Mouse (Mus musculus): ENCODE measurements around the gene Os9. TPM values are rescaled to one million over a fixed set of nuclear protein-coding genes. Genes with fewer than 3 reads are reported as not detected.
A peak's percentile ranks its signal among the peaks of the same experiment; 100 is the strongest.

Gene Os9
- total RNA-seq, 2 experiments from 2014 or later = 36.7 to 37.8 TPM

DNA sequence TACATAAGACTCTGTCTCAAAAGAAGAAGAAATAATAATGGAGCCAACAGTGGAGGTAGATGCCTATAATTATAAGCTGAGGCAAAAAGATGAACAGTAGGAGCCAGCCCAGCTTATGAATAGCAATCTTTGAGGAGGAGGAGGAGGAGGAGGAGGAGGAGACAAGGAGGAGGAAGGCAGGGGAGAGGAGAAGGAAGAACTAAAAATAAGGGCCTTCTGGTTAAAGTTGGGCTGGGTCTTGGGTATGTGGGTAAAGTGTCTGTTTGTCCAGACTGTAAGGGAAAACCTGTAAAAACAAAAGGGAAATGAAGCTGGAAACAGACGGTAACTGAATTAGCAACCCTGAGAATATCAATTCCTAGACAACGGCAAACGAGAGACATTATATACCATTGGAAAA, 1.1 kb upstream of the Os9 start:
- DNase-seq = no peak
- intact Hi-C loops (cut with DNase I) = loop anchor here (5.0 kb wide), 2 partner anchors 45 to 105 kb away; partner anchors contain the start of gene B4galnt1

DNA sequence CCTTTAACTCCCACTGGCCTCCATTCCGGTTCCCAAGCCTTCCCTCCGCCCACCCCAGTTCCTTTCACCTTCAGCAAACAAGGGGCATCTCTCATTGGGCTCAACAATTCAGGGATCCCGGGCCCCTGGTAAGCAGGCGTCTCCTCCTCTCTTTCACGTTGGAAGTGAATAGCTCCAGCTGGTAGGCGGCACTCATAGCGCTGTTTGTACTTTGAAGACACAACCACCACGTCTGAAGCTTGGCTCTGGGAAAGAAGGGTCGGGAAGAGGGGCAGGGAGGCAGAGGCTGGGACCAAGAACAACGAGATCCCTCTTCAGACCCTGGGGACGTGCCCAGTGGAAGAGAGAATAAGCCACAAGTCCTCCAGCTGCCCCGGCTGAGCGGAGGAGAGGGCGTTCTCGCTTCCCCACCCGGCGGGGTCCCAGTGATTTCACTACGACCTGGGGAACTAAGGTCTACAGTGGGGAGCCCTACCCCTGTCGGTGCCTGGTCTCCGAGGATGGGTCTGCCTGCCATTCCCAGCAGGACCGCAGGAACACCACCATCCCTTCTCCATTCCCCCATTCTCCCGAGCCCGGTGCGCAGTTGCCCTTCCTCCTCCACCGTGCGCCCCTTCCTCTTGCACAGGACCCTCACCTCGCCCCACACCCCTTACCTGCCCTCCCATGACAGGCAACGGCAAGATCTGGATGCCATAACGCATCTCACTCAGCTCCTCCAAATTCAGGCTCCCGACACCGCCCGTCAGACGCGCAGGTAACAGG, 448 bp downstream of the Os9 start:
- intact Hi-C loops (cut with DNase I) = loop anchor here (5.0 kb wide), 2 partner anchors 47 to 107 kb away; partner anchors contain the start of gene B4galnt1
- peak in 1 of 2 experiments; percentile 20 for DNase-seq

DNA sequence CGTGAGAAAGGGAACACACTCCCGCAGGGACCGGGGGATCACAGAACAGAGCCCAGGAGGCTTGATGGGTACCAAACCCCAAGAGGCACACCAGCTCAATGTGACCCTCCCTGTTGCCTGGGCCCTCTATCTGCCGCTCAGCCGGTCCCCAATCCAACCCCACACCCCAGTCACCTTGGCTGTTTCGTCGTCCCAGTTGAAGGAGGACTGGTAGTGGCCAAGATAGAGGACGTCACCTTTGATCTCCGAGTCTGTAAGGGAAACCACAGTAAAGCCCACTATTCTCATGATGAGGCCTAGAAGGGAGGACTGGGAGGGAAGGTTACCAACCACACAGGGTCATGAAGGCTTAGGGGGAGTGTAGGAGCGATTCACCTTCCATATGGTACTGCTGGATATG, 1.7 kb downstream of the Os9 start:
- no peak for DNase-seq
- intact Hi-C loops (cut with DNase I) = no loop called here

DNA sequence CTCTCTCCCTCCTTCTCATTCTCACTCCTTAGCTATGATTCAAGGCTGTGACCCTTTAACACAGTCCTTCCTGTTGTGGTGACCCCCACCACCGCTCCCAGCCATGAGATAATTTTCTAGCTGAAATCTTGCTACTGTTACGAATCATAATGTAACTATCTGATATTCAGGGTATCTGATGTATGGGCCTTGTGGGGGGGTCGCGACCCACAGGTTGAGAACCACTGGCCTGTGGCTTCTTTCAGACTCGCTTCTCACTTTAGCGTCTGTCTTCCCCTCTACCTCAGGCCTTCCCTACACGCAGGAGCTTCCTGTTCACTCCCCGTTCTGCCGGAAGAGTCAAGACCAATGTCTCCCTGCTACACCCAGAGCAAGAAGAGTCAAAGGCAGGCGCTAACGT, 2.5 kb downstream of the Os9 start:
- intact Hi-C loops (cut with DNase I) = no loop called here
- DNase-seq = no peak

DNA sequence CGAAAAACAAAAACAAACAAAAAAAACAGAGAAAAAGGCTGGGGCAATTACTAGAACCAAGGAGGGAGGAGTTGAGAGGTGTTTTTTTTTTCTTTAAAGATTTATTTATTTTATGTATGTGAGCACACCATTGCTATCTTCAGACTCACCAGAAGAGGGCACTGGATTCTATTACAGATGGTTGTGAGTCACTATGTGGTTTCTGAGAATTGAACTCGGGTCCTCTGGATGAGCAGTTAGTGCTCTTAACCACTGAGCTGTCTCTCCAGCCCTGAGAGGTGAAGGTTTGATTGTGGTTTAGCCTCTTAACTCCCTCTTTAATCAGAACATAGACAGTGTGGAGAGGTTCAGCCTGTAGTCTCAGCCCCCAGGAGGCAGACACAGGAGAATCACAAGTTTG, 5.9 kb downstream of the Os9 start:
- intact Hi-C loops (cut with DNase I) = no loop called here
- DNase-seq = no peak

DNA sequence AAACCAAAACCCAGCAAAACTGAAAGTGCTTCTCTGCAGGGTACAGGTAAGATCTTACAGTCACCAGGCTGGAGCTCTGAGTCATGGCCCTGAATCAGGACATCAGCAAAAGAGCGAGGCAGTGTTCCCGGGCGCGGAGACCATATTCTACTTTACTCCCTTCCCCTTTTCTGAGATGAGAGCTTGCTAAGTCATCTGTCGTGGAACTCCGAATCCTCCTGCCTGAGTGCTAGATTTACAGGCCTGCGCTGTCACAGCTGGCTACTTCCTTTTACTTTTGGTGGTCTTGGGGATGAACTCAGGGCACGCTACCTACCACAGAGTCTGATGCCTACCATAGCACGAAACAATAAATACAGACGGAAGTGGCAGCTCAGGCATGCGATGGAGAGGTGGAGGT, 6.5 kb downstream of the Os9 start:
- intact Hi-C loops (cut with DNase I) = no loop called here
- no peak for DNase-seq

DNA sequence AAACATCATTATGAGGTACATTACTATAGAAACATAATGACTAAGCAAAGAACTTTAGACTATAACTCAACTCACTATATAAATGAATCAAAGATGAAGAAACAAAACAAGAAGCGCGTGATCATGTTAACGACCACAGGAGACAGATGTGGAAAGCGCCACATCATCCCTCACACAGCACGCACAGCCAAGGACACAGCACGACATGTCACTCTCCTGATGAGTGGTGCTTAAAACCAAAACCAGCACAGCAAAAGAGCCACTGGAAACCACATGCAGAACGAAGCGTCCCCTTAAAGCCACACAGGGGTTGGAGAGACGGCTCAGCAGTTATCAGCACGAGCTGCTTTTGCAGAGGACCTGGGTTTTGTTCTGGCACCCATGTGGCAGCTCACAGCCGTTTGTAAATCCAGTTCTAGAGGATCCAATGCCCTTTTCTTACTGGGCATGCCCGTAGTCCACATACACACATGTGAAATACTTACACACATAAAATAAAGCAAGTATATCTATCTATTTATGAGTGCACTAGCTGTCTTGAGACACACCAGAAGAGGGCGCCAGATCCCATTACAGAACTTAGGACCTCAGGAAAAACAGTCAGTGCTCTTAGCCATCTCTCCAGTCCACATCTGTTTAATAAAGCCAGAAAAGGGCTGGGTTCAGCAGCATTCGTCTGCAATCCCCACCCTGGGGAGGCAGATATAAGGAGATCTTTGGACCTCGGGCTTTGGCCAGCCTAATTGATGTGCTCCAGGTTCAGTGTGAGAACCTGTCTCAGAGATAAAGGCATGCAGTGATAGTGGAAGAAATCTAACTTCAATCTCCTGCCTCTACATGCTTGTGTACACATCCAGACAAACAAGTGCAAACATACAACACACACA, 9.7 kb downstream of the Os9 start:
- no peak for DNase-seq
- intact Hi-C loops (cut with DNase I) = no loop called here

DNA sequence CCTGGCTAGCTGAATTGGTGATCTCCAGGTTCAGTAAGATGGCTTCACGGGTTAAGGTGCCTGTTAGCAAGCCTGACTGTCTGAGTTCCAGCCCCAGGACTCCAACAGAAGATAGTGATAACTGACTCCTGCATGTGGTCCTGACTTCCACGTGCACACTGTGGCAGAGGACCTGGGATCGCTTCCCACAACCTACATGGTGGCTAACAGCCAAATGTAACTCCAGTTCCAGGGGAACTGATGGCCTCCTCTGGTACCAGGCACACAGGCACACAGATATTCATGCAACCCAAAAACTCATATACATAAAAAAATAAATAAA, 12.7 kb downstream of the Os9 start:
- DNase-seq = no peak
- intact Hi-C loops (cut with DNase I) = no loop called here

DNA sequence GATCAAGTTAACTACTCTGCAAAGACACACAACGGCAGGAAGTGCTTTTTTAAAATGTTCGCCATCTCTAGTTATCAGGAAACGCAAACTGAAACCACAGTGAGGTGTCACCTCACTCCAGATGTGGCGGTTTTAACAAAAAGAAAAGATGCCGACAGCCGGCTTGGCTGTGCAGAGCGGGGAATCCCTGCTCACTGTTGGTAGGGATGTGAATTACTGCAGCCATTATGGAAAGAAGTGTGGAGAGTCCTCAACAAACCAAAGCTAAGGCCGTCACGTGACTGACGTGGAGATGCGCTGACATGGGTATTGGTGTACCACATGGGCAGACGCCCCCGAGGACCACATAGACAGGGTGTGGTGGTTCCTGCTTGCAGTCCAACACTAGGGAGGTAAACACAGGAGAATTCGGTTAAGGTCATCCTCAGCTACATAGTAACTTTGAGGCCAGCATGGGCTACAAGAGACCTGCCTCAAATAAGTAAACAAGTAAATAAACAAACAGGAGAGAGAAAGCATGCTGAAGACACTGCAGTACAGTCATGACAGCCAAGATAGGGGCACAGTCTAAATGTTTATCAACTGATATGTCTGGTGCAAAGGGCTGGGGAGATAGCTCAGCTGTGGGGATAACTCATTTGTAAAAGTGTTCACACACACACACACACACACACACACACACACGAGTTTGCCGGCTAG, 13.2 kb downstream of the Os9 start:
- DNase-seq = no peak
- intact Hi-C loops (cut with DNase I) = no loop called here

DNA sequence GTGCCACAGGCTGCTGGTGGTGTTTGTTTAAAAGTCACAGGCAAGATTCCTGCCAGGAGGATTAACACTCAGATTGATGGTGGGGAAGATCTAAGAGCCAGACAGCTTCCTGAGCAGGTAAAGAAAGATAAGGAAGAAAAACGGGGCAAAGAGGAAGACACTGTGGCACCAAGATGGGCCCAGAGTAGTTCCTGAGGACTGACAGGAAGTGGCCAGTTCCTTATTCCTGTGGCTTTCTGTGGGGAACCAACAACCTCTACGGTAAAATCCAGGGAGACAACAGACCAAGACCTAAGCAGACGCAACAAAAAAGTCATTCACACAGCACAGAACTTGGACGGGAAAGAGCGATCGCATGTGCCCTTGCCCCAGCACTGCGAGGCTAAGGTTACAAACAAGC, 17.3 kb downstream of the Os9 start:
- intact Hi-C loops (cut with DNase I) = no loop called here
- no peak for DNase-seq

DNA sequence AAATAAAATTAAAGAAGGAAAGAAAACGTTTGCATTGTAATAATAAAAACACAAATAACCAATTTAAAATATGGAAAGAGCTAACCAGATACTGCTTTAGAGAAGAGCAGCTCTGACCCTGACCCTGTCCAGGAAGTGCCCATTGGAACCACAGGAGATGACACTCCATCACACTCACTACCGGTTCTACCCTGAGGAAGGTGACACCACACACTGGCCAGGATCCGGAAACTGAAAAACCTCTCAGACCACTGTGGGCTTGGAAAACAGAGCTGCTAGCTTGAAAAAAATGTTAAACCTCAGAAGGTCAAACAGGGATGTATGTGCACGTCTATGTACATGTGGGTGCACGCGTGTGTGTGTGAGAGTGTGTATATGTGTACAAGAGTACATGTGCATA, 19.8 kb downstream of the Os9 start:
- intact Hi-C loops (cut with DNase I) = no loop called here
- DNase-seq = no peak

DNA sequence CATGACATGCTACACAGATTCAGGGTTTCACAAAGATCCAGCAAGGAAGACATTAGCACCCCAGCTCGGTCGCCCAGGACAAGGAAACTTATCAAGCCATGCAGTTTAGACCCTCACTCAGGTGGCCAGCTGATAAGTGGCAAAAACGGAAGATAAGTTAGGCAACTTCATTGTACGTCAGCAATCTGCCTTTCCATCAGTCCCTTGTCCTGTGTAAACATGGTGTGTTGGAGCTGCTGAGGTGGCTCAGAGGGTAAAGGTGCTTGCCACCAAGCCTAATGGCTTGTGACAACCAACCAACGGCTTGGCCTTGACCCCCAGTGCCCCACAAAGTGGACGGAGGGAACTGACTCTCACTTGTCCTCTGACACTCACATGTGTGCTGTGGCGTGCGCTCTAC, 20.5 kb downstream of the Os9 start:
- intact Hi-C loops (cut with DNase I) = no loop called here
- DNase-seq = no peak

DNA sequence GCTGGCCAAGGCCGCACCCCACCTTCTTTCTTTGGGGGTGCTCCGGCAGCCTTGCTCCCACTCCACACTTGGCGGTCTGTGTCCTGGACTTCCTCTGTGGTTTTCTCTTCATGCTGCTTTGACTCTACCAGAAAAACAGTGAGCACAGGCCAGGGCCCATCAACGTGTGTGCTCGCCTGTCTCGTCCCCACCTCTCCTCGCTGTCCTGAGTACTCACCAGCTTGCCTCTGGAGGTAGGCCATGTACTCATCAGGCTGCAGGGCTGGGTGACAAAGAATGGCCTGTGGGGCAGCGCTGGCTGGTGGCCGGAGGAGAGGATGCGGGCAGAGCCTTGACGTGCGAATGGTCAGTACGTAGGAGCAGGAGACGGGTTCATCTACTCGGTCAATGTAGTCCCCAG, 21.1 kb downstream of the Os9 start:
- intact Hi-C loops (cut with DNase I) = no loop called here
- no peak for DNase-seq

DNA sequence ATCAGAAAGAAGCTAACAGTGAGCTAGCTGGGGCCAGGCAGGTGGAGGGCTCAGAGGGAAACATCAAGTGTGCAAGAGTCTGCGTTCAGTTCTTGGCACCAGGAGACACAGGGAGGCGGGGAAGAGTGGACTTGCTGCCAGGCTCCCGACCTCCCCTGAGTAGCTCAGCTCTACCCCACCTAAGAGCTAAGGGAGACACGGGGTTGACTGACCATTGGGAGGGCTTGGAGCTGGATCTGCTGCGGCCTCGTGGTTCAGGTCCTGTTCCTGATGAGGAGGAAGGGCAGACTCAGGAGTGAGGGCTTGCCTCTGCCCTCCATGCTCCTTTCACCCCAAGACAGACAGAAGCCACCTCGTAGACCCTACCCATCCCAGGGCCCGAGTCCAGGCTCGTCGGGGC, 21.7 kb downstream of the Os9 start:
- intact Hi-C loops (cut with DNase I) = no loop called here
- no peak for DNase-seq

DNA sequence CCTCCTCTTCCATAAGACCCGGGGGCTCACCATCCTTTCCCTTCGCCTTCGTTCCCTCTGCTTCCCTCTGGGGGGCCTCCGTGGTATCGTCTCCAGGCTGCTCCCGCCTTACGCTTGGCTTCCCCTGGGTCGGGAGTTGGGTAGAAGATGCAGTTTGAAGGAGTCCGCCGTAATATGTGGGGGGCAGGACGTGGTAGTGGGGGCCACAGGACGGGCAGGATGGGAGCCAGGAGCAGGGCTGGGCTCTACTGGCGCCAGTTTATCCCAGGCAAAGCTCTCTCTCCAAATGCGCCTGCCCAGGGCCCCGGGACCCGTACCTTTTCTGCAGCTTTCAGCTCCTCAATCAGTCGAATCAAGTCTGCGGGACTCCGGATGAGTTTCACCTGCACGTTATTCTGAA, 22.4 kb downstream of the Os9 start:
- intact Hi-C loops (cut with DNase I) = no loop called here
- no peak for DNase-seq

DNA sequence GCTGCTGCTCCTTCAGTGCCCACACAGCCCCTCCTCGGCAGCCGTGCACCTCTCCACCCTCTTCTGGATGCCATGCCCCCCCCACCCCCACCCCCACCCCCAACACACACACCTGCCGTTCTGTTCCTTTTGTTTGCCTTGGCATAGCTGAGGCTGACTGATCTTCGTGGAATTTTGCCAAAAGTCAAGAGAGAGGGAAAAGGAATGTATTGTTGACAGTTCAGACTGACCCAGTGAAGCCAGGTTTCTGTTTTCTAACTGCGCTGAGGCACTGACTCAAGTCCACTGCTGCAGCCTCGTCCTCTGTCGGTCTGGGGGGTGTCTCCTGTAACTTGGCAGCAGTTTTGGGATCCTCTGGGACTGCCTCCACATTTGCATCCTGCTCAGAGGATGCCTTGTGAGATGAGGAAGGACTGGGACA, 26.5 kb downstream of the Os9 start:
- intact Hi-C loops (cut with DNase I) = no loop called here

DNA sequence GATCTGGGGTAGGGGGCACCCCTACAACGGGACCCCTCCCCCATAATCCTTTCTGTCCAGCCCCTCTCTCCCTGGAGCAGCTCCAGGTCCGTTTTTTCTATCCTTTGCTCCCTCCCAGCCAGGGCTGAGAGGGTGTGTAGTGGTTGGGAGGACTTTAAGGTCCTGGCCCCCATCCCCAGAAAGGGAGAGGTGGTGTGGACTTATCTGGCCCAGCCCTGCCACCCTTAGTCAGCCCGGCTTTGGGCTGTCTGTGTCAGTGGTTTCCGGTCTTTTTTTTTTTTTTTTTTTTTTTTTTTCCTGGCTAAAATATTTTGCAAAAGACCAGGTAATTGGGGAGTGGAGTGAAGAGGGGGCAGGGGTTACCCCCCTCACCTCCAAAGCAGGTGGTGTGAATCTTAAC, 28.2 kb downstream of the Os9 start:
- intact Hi-C loops (cut with DNase I) = no loop called here
- no peak for DNase-seq

More for the DNA sequence above, 26.5 kb downstream of the Os9 start:
- peak in 1 of 2 experiments; percentile 21 for DNase-seq

DNA sequence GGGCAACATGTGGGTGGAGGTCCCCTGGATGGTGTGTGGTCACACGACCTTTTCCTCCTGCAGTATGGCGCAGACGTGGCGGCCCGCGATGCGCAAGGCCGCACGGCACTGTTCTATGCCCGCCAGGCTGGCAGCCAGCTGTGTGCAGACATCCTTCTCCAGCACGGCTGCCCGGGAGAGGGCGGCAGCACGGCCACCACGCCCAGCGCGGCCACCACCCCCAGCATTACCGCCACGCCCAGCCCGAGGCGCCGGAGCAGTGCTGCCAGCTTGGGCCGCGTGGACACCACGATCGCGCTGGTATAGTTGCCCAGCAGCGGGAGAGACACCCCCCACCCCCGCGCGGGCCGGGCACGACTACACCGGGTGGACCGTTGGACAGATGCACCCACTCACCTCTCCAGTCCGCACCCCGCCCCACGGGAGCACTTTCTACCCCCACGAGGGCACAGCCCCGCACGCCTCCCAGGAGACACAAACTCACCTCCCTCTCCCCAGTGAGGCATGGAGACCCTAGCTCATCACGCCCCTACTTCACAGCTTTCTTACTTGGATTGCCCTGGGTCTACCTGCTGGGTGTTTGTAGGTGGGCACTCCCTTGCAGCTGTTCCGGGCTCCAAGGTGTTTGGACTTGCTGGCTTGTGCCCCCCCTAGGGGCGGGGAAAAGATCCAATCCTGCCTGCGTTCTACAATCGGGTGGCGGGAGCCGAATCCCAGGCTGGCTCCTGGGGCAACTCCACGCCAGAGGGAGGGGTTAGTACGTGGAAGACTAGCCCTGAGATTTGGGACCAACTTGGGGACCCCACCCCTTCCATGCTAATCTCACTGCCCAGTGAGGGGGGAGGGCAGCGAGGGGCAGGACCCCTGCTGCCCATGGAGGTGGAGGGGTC, 29.2 kb downstream of the Os9 start:
- intact Hi-C loops (cut with DNase I) = no loop called here
- peak in 1 of 2 experiments; percentile 40 for DNase-seq

DNA sequence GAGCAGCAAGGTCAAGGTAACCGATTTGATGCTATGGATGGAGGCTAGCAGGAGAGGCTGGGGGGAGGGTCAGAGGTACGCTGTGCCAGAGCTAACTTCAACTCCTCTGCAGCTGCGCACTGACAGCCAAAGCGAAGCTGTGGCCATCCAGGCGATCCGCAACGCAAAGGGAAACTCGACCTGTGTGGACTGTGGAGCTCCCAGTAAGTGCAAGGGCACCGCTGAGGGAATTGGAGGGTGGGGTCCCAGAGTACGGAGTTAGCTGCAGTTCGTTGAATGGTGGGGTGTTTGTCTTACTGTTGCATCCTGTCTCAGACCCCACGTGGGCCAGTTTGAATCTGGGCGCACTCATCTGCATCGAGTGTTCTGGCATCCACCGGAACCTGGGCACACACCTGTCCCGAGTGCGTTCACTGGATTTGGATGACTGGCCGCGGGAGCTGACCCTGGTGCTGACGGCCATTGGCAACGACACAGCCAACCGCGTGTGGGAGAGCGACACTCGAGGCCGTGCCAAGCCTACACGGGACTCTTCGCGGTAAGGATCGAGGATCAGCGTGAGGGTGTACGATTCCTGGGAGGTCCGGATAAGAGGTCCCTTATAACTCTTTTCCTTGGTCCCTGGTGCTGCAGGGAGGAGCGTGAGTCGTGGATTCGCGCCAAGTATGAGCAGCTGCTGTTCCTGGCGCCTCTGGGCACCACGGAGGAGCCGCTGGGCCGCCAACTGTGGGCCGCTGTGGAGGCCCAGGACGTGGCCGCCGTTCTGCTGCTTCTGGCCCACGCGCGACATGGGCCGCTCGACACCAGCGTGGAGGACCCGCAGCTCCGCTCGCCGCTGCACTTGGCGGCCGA, 30.1 kb downstream of the Os9 start:
- DNase-seq = peak; percentile 68 to 73
- intact Hi-C loops (cut with DNase I) = no loop called here

DNA sequence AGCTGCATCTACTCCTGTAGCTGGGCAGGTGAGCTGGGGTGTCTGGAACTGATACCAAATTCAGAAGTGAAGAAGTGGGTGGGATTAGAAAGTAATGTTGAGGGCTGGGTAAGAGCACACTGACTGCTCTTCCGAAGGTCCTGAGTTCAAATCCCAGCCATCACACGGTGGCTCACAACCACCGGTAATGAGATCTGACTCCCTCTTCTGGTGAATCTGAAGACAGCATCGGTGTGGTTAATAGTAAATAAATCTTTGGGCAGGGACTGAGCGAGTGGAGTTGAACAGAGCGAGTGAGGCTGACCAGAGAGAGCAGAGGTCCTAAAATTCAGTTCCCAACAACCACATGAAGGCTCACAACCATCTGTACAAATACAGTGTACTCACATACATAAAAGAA, 35.3 kb downstream of the Os9 start:
- DNase-seq = no peak
- intact Hi-C loops (cut with DNase I) = no loop called here

All from heart, postnatal 10 days (tissue).